Mouse (Mus musculus) gastrocnemius, postnatal 4 days (tissue): Measurements from ENCODE around the gene Abcg3. TPM values are rescaled to one million over a fixed set of nuclear protein-coding genes. Genes with fewer than 3 reads are reported as not detected.
A peak's percentile ranks its signal among the peaks of the same experiment; 100 is the strongest.
"Not testable (repeated sequence)": the region's sequence is repeated elsewhere in the genome, so short reads cannot be mapped to it uniquely, and the experiment has no call there.

ENCODE experiments used
- DNase-seq, 2 experiments: peaks; one replicate each; pipeline ENCODE4 v3.0.0; 2021 to 2022; ENCODE audit warnings: low spot score in 2 of 2, mixed read lengths in 2 of 2
- long read RNA-seq, 2 experiments: library from polyadenylated mRNA; stranded (forward); transcript quantifications; one replicate each; pipeline ENCODE4 v2.0.0; 2021
- total RNA-seq, 2 experiments: library from RNA; stranded (reverse); gene quantifications; 2 replicates each; pipeline ENCODE4 v1.2.3; 2021

The Abcg3 gene
- total RNA-seq, result under 1 TPM; 0.52 to 0.70 TPM
- long read RNA-seq, experiment 1, result 0 reads
- long read RNA-seq, experiment 2, partial matches to known transcripts, result 0 of 1 reads
- long read RNA-seq, experiment 2, other reads (novel, unspliced or antisense), result 0 of 1 reads

- no peak for DNase-seq
These were observed at the start of gene Abcg3 for GRCm38 (mm10) chr5:104982535-104982934. Gene Abcg3 (minus strand): TSS chr5:104982718.

- DNase-seq, result no peak
These were observed 30.0 kb upstream of the Abcg3 start for GRCm38 (mm10) chr5:105012551-105012950.

GRCm38 (mm10) chr5:105011570-105011969 lies 29.1 kb upstream of the Abcg3 start:
- no peak for DNase-seq

- no peak for DNase-seq
These were observed 27.9 kb upstream of the Abcg3 start for GRCm38 (mm10) chr5:105010376-105010775.

- no peak for DNase-seq
These were observed 6.9 kb upstream of the Abcg3 start for GRCm38 (mm10) chr5:104989411-104989810.

GRCm38 (mm10) chr5:104988000-104988399 lies 5.5 kb upstream of the Abcg3 start:
- no peak for DNase-seq

GRCm38 (mm10) chr5:104986706-104987105 lies 4.2 kb upstream of the Abcg3 start:
- DNase-seq, result peak in 1 of 2 experiments; percentile 30

- no peak for DNase-seq
These were observed 3.4 kb downstream of the Abcg3 start for GRCm38 (mm10) chr5:104979040-104979513.

- DNase-seq, result no peak
These were observed 24.3 kb downstream of the Abcg3 start for GRCm38 (mm10) chr5:104958141-104958793.

- DNase-seq, result no peak
These were observed 27.3 kb downstream of the Abcg3 start for GRCm38 (mm10) chr5:104955208-104955607.

- no peak for DNase-seq
These were observed 35.6 kb downstream of the Abcg3 start for GRCm38 (mm10) chr5:104946951-104947350.

GRCm38 (mm10) chr5:104934148-104934547 lies 48.4 kb downstream of the Abcg3 start:
- DNase-seq, result no peak

- not testable (repeated sequence) for DNase-seq
These were observed 76.0 kb downstream of the Abcg3 start for GRCm38 (mm10) chr5:104906556-104906955.

Other genes starting within 250 kb of the Abcg3 start
- gene Zfp951, start 122.6 kb downstream of the Abcg3 start, total RNA-seq, result 1 to 10 TPM; 2.5 to 3.6 TPM
- gene Gbp9, start 156.8 kb upstream of the Abcg3 start, total RNA-seq, result 1 to 10 TPM; 6.3 to 7.6 TPM
- under 1 TPM; 0.22 to 0.44 TPM for gene Gbp8, start 156.8 kb upstream of the Abcg3 start, total RNA-seq
- gene Gbp4, start 156.9 kb upstream of the Abcg3 start, total RNA-seq, result 1 to 10 TPM; 2.2 to 3.0 TPM